Comparison of ENCODE assay signal across 8 mouse cellular contexts in genomic region chr3:55242422-55243055, GRCm38 (mm10). TPM values are rescaled to one million over a fixed set of nuclear protein-coding genes. Genes with fewer than 3 reads are reported as not detected.
DNase-seq lines count a peak whose midpoint lies in the region; ATAC-seq and TF ChIP-seq lines count a peak whose summit lies in the region.

No protein-coding gene starts in this region.

- peak; percentile 6 for DNase-seq in thymus, postnatal 4 days
- DNase-seq in thymus, postnatal 10 days (ENCODE audit: low spot score in 2 of 2): no peak
- DNase-seq in kidney, postnatal 25 days: peak; percentile 21 to 49
- DNase-seq in liver, embryonic 13.5 days: no peak
- peak; percentile 74 to 86 for DNase-seq in urinary bladder, postnatal 4 days (ENCODE audit: low spot score in 2 of 2)

- H3K36me3 ChIP-seq in forebrain, embryonic 13.5 days (ENCODE audit: poor library complexity, severe bottlenecking): peaks cover 6% of the 10 kb centered on the region
- H3K36me3 ChIP-seq in heart, embryonic 15.5 days: no peaks in the 10 kb centered on the region
- no peaks in the 10 kb centered on the region for H3K36me3 ChIP-seq in liver, embryonic 13.5 days

- ATAC-seq in forebrain, embryonic 13.5 days: peak; percentile 97
- ATAC-seq in heart, embryonic 15.5 days (replicated peaks; ENCODE audit: insufficient number of reproducible peaks, insufficient read depth, low FRiP score, low read depth): peak; percentile 80
- ATAC-seq in liver, embryonic 13.5 days (ENCODE audit: low read depth): no peak

- 1% methylated on average over 38 of the region's 45 CpGs for WGBS in forebrain, embryonic 13.5 days
- whole genome bisulfite sequencing in heart, embryonic 15.5 days: 2% methylated on average over 45 of the region's 45 CpGs
- 2% methylated on average over 43 of the region's 45 CpGs for WGBS in liver, embryonic 13.5 days (ENCODE audit: insufficient replicate concordance)
- WGBS in olfactory bulb, adult 2 months: 1% methylated on average over 45 of the region's 45 CpGs

- H3K9ac ChIP-seq in forebrain, embryonic 13.5 days: peak overlapping the region; percentile 97
- H3K9ac ChIP-seq in heart, embryonic 15.5 days: peak overlapping the region; percentile 56
- H3K9ac ChIP-seq in liver, embryonic 13.5 days: no peak overlapping the region

- H3K27me3 ChIP-seq in forebrain, embryonic 13.5 days: no peaks in the 10 kb centered on the region
- peaks cover 25% of the 10 kb centered on the region for H3K27me3 ChIP-seq in heart, embryonic 15.5 days
- H3K27me3 ChIP-seq in liver, embryonic 13.5 days: peaks cover 27% of the 10 kb centered on the region

- H3K4me3 ChIP-seq in forebrain, embryonic 13.5 days: peak overlapping the region; percentile 81
- peak overlapping the region; percentile 62 for H3K4me3 ChIP-seq in heart, embryonic 15.5 days
- peak overlapping the region; percentile 32 for H3K4me3 ChIP-seq in liver, embryonic 13.5 days (replicated peaks)
- peak overlapping the region; percentile 70 for H3K4me3 ChIP-seq in olfactory bulb, adult 2 months (ENCODE audit: insufficient read depth, low read depth, low read length)

- no peak for TF ChIP-seq CTCF in olfactory bulb, adult 2 months (IDR thresholded peaks at IDR 0.05; ENCODE audit: insufficient read depth, low read depth, low read length)

- H3K4me2 ChIP-seq in forebrain, embryonic 13.5 days: peak overlapping the region; percentile 71
- H3K4me2 ChIP-seq in heart, embryonic 15.5 days: peak overlapping the region; percentile 98
- peak overlapping the region; percentile 40 for H3K4me2 ChIP-seq in liver, embryonic 13.5 days

- no peaks in the 10 kb centered on the region for H3K9me3 ChIP-seq in forebrain, embryonic 13.5 days (replicated peaks)
- H3K9me3 ChIP-seq in heart, embryonic 15.5 days (replicated peaks): no peaks in the 10 kb centered on the region
- H3K9me3 ChIP-seq in liver, embryonic 13.5 days (replicated peaks): no peaks in the 10 kb centered on the region

- H3K27ac ChIP-seq in forebrain, embryonic 13.5 days: peak overlapping the region; percentile 98
- H3K27ac ChIP-seq in heart, embryonic 15.5 days: 0 out of 2 replicates have a peak overlapping the region, but pooled peaks have one; percentile 33
- no peak overlapping the region for H3K27ac ChIP-seq in liver, embryonic 13.5 days
- peak overlapping the region; percentile 79 for H3K27ac ChIP-seq in olfactory bulb, adult 2 months (ENCODE audit: insufficient read depth, low read depth, low read length)

- peaks cover 36% of the 10 kb centered on the region for H3K4me1 ChIP-seq in forebrain, embryonic 13.5 days
- peaks cover 15% of the 10 kb centered on the region for H3K4me1 ChIP-seq in heart, embryonic 15.5 days (replicated peaks)
- no peaks in the 10 kb centered on the region for H3K4me1 ChIP-seq in liver, embryonic 13.5 days (replicated peaks)
- peaks cover 14% of the 10 kb centered on the region for H3K4me1 ChIP-seq in olfactory bulb, adult 2 months (ENCODE audit: control insufficient read depth, insufficient read depth, low read length)

- TF ChIP-seq POLR2A in olfactory bulb, adult 2 months (IDR thresholded peaks at IDR 0.05; ENCODE audit: insufficient read depth, low read depth, low read length): peak; percentile 89

RNA-seq across cellular contexts. Expression of gene Dclk1, which starts 0.4 kb away (rescaled TPM):
- polyA plus RNA-seq in forebrain, embryonic 13.5 days (2015; fragmentation: Nextera tagmentation; extraction: Ambion mirVana): 173 and 201 TPM in 2 replicates
- polyA plus RNA-seq in heart, embryonic 15.5 days (2015; fragmentation: Nextera tagmentation; extraction: Ambion mirVana): 11.9 and 13.4 TPM in 2 replicates
- 1.1 TPM in 2 replicates for polyA plus RNA-seq in liver, embryonic 13.5 days (2015; fragmentation: Nextera tagmentation; extraction: Ambion mirVana)
- polyA plus RNA-seq in olfactory bulb, adult 2 months (2012; ENCODE audit: insufficient read depth, insufficient read length, low replicate concordance, missing spikeins): 265 and 822 TPM in 2 replicates

Comparison
In these comparisons a context has a peak if more than half of its experiments do, and no peak if none do; other contexts are left out.
1. DNase-seq: peak in thymus, postnatal 4 days (single experiment), kidney, postnatal 25 days (2 of 2) and urinary bladder, postnatal 4 days (2 of 2); none in thymus, postnatal 10 days (0 of 2) and liver, embryonic 13.5 days (single experiment).
2. H3K4me2 ChIP-seq: peak in every context shown above with its lines; median percentile 98 in heart, embryonic 15.5 days; 71 in forebrain, embryonic 13.5 days; 40 in liver, embryonic 13.5 days.
3. RNA of gene Dclk1, which starts 0.4 kb away (polyA plus RNA-seq): 265 to 822 TPM in olfactory bulb, adult 2 months and 173 to 201 TPM in forebrain, embryonic 13.5 days; 11.9 to 13.4 TPM in heart, embryonic 15.5 days and 1.1 TPM in liver, embryonic 13.5 days; every median in the first group is over 10 times any median in the second.
4. Peak in every context shown above with its lines, with median percentiles within 50 percentile points of each other: H3K4me3 ChIP-seq.